Mouse (Mus musculus) left cerebral cortex, postnatal 4 days (tissue): ENCODE measurements around the gene Fam163b. TPM values are rescaled to one million over a fixed set of nuclear protein-coding genes. Genes with fewer than 3 reads are reported as not detected.

ENCODE experiments used
- DNase-seq: peaks from one replicate; pipeline ENCODE4 v3.0.0-alpha.2; 2022
- intact Hi-C: fragments of 180-260 bp; cut with DNase I; formaldehyde crosslinking; loops from one replicate; pipeline ENCODE4 v1.15.1; 2025
- total RNA-seq, 2 experiments: library from RNA; stranded (reverse); gene quantifications; 2 replicates each; pipeline ENCODE4 v1.2.3; 2021

Gene Fam163b
- total RNA-seq, 2 experiments from 2014 or later: 55.8 to 61.9 TPM

GRCm38 (mm10) chr2:27136336-27136735 lies 6.0 kb downstream of the Fam163b start:
- DNase-seq: peak; percentile 80
- intact Hi-C loops: no loop called here

GRCm38 (mm10) chr2:27135935-27136334 lies 6.4 kb downstream of the Fam163b start:
- intact Hi-C loops: no loop called here
- peak; percentile 80 for DNase-seq

- DNase-seq: no peak
- intact Hi-C loops: no loop called here
Observed at GRCm38 (mm10) chr2:27128990-27129389, 13.3 kb downstream of the Fam163b start.

GRCm38 (mm10) chr2:27126496-27126895 lies 15.8 kb downstream of the Fam163b start:
- intact Hi-C loops: no loop called here
- no peak for DNase-seq

- DNase-seq: peak; percentile 48
Observed at GRCm38 (mm10) chr2:27125979-27126378, 16.3 kb downstream of the Fam163b start.

GRCm38 (mm10) chr2:27123121-27123520 lies 19.2 kb downstream of the Fam163b start:
- intact Hi-C loops: no loop called here
- DNase-seq: no peak

More at GRCm38 (mm10) chr2:27125979-27126378, 16.3 kb downstream of the Fam163b start:
- intact Hi-C loops: no loop called here

- intact Hi-C loops: no loop called here
- no peak for DNase-seq
Observed at GRCm38 (mm10) chr2:27122578-27122977, 19.7 kb downstream of the Fam163b start.

- peak; percentile 79 for DNase-seq
- intact Hi-C loops: no loop called here
Observed at GRCm38 (mm10) chr2:27121626-27122355, 20.5 kb downstream of the Fam163b start.

- intact Hi-C loops: no loop called here
- DNase-seq: peak; percentile 88
Observed at GRCm38 (mm10) chr2:27120241-27120641, 22.1 kb downstream of the Fam163b start.

GRCm38 (mm10) chr2:27119766-27120165 lies 22.5 kb downstream of the Fam163b start:
- DNase-seq: no peak
- intact Hi-C loops: no loop called here

GRCm38 (mm10) chr2:27118452-27118851 lies 23.8 kb downstream of the Fam163b start:
- no peak for DNase-seq
- intact Hi-C loops: no loop called here

GRCm38 (mm10) chr2:27114169-27114568 lies 28.1 kb downstream of the Fam163b start:
- intact Hi-C loops: no loop called here
- DNase-seq: no peak

- no peak for DNase-seq
Observed at GRCm38 (mm10) chr2:27112585-27112984, 29.7 kb downstream of the Fam163b start.

GRCm38 (mm10) chr2:27109052-27109451 lies 33.2 kb downstream of the Fam163b start:
- peak; percentile 54 for DNase-seq
- intact Hi-C loops: no loop called here

More at GRCm38 (mm10) chr2:27112585-27112984, 29.7 kb downstream of the Fam163b start:
- intact Hi-C loops: no loop called here

- DNase-seq: peak; percentile 63
- intact Hi-C loops: no loop called here
Observed at GRCm38 (mm10) chr2:27108144-27108543, 34.1 kb downstream of the Fam163b start.

GRCm38 (mm10) chr2:27106816-27107215 lies 35.5 kb downstream of the Fam163b start:
- intact Hi-C loops: no loop called here
- no peak for DNase-seq

GRCm38 (mm10) chr2:27103554-27103953 lies 38.7 kb downstream of the Fam163b start:
- intact Hi-C loops: no loop called here
- no peak for DNase-seq

GRCm38 (mm10) chr2:27097776-27098175 lies 44.5 kb downstream of the Fam163b start:
- intact Hi-C loops: no loop called here
- peak; percentile 66 for DNase-seq

GRCm38 (mm10) chr2:27097241-27097656 lies 45.0 kb downstream of the Fam163b start:
- no peak for DNase-seq
- intact Hi-C loops: no loop called here

GRCm38 (mm10) chr2:27096341-27096981 lies 45.8 kb downstream of the Fam163b start:
- DNase-seq: no peak
- intact Hi-C loops: no loop called here

GRCm38 (mm10) chr2:27095178-27095577 lies 47.1 kb downstream of the Fam163b start:
- no peak for DNase-seq
- intact Hi-C loops: no loop called here

GRCm38 (mm10) chr2:27089238-27089637 lies 53.1 kb downstream of the Fam163b start:
- intact Hi-C loops: no loop called here
- no peak for DNase-seq
